Mouse (Mus musculus) adrenal gland, postnatal 4 days (tissue): ENCODE measurements at regions not wholly inside any gene's neighbourhood (a gene's known extent, or its start where the extent isn't known, plus 50 kb on each side); places are given as distances from the start of the nearest gene placed in this dataset.

ENCODE experiments used
- DNase-seq, 2 experiments: peaks; one replicate each; pipeline ENCODE4 v3.0.0; 2021 to 2022; ENCODE audit warnings: low spot score in 2 of 2, mixed read lengths in 2 of 2

DNA sequence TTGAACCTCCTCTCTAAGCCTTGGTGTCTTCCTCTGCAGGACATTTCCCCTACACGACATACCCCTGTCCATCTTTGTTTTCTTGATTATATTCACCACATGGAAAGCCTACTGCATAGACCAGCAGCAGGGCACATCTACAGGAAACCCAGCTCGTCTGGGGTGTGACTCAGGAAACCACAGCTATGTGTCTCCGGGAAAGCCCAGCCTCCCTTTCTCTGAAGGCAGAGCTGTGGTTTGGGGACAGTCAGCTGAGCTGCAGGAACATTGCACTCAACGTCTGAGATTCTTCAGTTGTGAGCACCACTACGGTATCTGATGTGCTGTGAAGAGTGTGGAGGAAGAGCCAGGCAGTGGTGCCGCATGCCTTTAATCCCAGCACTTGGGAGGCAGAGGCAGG, 286.9 kb downstream of the Foxo1 start:
- no peak for DNase-seq

DNA sequence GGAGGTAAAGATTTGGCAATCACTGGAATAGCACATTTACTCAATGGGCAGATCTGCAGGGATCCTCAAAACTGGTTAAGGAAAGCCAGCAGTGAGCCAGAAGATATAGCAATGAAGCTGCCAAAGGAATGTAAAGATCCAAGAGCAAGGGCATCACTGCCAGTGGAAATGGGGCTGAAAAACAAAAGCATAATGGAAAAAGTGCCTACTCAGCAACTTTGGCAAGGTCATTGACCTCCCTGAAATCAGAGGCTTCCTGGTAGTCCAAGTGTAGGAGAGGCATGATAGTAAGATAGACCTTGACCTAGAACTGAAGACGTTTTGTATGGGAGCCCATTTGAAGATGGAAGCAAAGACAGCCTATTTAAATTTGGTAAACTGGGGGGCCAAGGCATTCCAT, 286.4 kb downstream of the Foxo1 start:
- DNase-seq, result no peak

GRCm38 (mm10) chr3:52548201-52548893, 280.2 kb downstream of the Foxo1 start:
- DNase-seq, result no peak

DNA sequence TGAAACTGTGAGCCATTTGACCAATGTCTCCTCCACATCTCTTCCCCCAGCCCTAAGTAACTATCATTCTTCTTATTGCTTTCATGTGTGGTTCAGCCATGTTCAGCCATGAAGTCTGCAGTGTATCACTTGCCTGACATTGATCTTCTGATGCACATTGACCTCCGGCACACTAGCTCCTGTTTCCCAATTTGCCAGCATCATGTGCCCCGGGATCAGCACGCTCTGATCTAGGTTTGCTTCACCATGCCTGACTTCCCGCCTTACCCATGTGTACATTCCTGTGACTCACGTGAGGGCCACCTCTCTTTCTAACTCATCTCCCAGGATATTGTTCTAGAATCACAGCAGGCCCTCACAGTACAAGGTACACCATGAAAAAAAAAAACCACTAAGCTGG, 277.9 kb downstream of the Foxo1 start:
- no peak for DNase-seq

DNA sequence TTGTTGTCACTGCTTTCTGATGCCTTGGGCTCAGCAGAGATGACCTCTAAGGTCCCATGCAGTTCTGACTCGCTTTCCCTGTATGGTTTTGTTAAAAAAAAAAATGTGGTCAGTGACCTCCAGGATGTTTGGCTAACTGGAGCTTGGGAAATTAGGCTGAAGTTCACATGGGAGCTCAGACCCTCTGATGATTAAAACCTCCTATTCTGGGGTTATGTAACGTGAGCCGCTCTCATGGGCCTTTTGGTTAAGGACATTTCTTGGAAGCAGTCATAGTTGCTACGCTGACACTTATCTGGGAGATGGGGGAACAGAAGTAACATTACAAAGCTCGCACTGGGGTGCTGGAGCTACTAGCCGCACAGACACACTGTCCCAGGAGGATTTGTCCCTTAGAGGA, 274.9 kb downstream of the Foxo1 start:
- DNase-seq, result no peak

DNA sequence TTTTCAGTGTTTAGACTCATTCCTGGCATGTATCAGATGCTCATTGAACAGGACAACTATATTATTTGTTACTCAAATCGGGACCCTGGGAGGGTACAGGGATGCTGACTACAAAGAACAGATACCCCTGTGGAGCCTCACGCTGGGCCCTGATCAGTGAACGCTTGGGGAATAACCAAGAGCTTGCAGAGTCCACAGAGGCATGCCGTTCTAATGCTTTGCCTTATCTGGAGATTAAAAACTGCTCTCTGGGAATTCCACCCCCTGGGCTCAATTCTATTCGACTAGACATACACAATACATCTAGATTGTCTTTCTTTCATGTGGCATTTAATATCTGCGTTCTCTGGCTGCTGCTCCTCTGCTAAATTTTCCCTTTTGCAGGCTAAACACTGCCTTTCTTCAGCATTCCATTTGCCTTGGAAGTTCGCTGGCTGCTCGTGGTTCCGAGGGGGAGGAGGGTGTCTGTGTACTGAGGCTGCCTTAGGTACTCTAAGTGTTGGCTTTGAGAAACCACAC, 272.8 kb downstream of the Foxo1 start:
- DNase-seq, result no peak

- no peak for DNase-seq
These were observed 271.8 kb downstream of the Foxo1 start for GRCm38 (mm10) chr3:52539813-52540378.

- no peak for DNase-seq
These were observed 270.2 kb downstream of the Foxo1 start for GRCm38 (mm10) chr3:52538306-52538705.

- no peak for DNase-seq
These were observed 269.3 kb downstream of the Foxo1 start for GRCm38 (mm10) chr3:52537362-52537911.

DNA sequence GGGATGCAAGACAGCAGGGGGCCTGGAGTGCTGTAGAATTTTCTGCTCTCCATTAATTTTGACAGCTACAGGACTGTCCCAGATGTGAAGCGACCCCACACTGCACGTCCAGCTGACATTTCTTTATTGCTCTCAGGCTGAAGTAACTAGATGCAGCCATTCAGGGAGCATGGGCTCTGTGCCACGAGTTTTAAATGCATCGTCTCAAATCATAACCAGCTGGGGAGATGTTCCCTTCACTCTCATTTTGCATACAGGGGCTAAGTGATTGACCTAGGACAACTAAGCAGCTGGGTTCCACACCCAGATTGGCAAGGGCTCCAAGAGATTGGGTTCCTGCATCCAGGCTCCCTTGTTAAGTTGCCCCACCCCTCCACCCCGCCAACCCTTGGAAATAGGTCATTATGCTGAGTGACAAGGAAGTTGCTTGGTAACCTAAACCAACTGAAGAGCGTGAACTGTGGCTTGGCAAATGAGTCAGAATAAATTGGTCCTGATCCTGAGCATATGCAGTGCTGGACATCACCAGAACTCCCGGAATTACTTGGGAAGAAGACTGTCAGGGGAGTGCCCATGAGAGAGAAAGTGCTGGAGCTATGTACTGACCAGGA, 267.4 kb downstream of the Foxo1 start:
- no peak for DNase-seq

DNA sequence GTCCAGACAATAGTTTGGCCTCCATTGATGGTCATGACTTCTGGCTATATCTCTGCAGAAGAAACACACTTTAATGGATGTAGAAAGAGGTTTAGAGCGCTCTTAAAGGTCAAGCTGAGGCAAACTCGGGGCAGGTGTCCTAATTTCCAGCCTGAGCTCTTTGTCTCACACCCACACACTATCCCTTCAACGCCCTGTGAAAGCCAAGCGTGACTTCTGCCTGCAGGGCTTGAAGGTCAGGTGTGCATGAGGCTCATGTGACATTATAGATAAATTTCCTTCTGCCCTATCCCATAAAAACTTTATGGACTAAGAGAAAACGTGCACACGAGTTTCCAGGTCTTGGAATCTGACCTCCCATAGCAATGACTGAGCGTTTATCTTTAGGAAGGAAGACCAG, 266.0 kb downstream of the Foxo1 start:
- DNase-seq, result no peak

DNA sequence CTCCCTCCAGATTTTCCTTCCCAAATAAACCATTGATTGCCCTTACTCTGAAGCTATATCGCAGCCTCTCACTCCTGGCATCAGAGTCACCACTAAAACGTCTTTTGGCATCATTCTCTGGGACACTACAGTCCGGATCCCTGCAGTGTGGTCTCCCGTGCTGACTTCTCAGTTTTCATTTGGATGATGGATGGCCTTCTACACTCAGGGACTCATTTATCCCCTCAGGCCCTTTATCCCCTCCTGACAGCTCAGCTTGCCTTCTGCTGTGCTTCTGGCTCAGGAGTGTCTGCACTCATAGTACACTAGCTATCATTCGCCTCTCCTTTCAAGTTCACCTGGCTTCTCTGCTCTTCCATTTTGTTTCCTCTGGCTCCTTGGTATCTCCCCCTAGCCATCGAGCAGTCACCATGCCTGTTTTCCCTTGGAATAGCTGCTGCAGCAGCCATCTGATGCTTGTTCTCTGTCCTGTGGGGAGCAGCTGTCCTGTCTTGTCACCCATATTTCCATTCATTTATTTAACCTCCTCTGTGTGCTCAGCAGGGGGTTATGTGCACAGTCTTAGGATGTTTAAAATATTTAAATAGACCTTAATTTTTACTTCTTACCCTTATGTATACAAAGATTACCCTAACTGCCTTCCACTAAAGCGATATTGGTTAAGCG, 263.7 kb downstream of the Foxo1 start:
- DNase-seq, result no peak

GRCm38 (mm10) chr3:52530406-52530970, 262.4 kb downstream of the Foxo1 start:
- DNase-seq, result no peak

GRCm38 (mm10) chr3:52529136-52529535, 261.0 kb downstream of the Foxo1 start:
- no peak for DNase-seq

- DNase-seq, result no peak
These were observed 260.4 kb downstream of the Foxo1 start for GRCm38 (mm10) chr3:52528521-52528920.

GRCm38 (mm10) chr3:52527781-52528180, 259.6 kb downstream of the Foxo1 start:
- no peak for DNase-seq

- no peak for DNase-seq
These were observed 259.0 kb downstream of the Foxo1 start for GRCm38 (mm10) chr3:52527010-52527754.

DNA sequence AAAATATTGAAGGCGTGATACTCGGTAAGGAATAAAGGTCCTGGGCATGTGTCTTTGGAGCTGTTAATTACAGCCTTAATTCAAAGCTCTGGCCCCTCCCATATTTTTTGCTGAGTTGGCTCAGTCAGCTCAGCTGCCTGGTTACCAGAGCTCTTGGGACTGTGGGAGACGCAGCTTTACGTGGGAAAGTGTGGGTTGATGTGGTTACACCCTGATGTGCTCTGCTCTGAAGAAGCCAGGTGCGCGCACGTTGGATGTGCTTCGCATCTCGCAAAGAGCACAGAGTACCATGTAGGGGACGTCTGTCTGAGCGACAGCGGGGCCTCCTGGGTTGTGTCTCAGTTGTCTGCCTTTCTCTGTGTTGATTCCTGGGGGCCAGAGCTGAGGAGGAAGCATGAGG, 254.8 kb downstream of the Foxo1 start:
- no peak for DNase-seq

DNA sequence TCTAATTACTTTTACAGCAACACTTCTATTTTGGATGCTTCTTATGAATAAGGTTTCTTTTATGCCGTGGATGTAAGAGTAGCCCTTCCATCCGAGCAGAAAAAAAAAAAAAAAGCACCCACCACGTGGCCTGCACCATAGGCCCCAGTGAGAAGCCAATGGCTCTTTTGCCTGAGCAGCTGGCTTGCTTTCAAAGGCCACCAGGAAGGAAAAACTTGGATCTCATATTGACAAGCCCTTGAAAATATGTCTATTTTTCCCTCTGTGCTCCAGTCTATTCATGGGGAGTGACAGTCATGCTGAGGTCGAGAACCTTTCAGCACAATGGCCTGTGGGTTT, 252.4 kb downstream of the Foxo1 start:
- no peak for DNase-seq

DNA sequence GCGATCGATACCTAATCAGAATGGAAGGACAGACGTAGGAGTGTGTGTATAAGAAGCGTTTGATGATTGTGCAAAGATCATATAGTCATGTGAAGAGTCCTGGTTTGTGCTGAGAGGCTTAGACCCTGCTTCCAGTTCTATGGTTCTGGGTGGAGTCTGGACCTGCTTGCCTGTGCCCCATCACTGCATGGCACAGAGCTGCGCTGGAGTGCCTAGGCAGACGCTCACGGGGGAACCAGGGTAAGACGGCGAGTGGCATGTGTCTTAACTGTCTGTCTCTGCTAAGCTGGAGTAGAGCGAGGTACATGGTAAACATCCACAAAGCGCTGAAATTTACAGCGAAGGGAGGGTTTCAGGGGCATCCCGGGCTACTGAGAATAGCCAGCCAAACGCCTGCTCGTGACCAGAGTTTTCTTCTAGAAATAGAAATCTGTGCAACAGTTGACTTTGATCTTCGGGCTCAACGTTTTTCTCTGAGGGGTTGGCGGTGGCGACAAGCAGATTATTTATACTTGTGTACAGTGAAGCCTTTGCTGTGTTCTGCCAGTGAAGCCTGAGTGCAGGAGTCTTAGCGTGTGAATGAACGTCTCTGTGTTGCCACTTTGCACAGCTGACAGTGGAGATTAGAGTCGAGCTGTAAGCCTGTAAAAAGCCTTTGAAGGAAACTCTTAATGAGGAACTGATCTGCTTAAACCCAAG, 251.9 kb downstream of the Foxo1 start:
- DNase-seq, result no peak
